Mouse (Mus musculus) erythroblast, embryonic 14.5 days (primary cell): ENCODE results near the gene Myo5a. TPM values are rescaled to one million over a fixed set of nuclear protein-coding genes. Genes with fewer than 3 reads are reported as not detected.

Experiments
- H3K27me3 ChIP-seq: 2 replicates; pipeline ENCODE4 v1.6.1; 2012; ENCODE audit warnings: inconsistent platforms; ENCODE audit not compliant: control insufficient read depth
- H3K36me3 ChIP-seq: 2 replicates; pipeline ENCODE4 v1.6.1; 2012; ENCODE audit warnings: mild to moderate bottlenecking, inconsistent platforms; ENCODE audit not compliant: control insufficient read depth
- H3K4me1 ChIP-seq: 2 replicates; pipeline ENCODE4 v1.6.1; 2012; ENCODE audit warnings: inconsistent platforms; ENCODE audit not compliant: control insufficient read depth
- H3K4me3 ChIP-seq: replicated peaks from 2 replicates; pipeline ENCODE3; 2012; ENCODE audit warnings: moderate library complexity, mild to moderate bottlenecking, inconsistent platforms
- H3K9me3 ChIP-seq: 2 replicates; pipeline ENCODE4 v1.6.1; 2012; ENCODE audit warnings: low read length, inconsistent platforms, mixed read lengths; ENCODE audit not compliant: control insufficient read depth
- GATA1 ChIP-seq: IDR thresholded peaks from 2 replicates; pipeline ENCODE4 v1.6.1; 2012; ENCODE audit warnings: low read length, inconsistent platforms, mixed read lengths
- TAL1 ChIP-seq: IDR thresholded peaks from 3 replicates; pipeline ENCODE4 v1.6.1; 2012; ENCODE audit warnings: low read length, inconsistent platforms, mixed read lengths
- polyA plus RNA-seq: library from polyadenylated mRNA; stranded (reverse); fragments of >175 nt; gene quantifications from 2 replicates; pipeline ENCODE4 v1.2.3, GENCODE M21; 2012

The Myo5a gene
- polyA plus RNA-seq, 1 experiment = 0.08 TPM

DNA sequence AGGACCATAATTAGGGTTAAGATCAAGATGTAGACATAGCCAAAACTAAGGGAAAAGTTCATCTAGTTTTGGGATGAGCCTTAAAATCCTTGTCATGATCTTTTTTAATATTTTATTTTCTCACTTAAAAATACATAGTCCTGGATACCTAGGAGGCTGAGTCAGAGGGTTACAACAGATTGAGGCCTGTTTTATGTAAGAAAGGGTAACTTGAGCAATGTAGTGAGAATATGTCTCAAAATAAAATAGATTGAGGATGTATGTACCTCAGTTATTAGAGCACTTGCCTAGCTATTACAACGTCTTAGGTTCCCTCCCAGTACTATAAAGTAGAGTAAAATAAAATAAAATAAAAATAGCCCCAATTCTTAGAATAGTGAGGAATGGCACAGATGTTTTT, 21.3 kb downstream of the Myo5a start:
- no peaks in the 10 kb centered on the region for H3K9me3 ChIP-seq
- no peaks in the 10 kb centered on the region for H3K36me3 ChIP-seq
- no peak for TF ChIP-seq TAL1
- no peak for TF ChIP-seq GATA1
- H3K4me1 ChIP-seq = no peaks in the 10 kb centered on the region
- no peak overlapping the region for H3K4me3 ChIP-seq
- no peaks in the 10 kb centered on the region for H3K27me3 ChIP-seq

DNA sequence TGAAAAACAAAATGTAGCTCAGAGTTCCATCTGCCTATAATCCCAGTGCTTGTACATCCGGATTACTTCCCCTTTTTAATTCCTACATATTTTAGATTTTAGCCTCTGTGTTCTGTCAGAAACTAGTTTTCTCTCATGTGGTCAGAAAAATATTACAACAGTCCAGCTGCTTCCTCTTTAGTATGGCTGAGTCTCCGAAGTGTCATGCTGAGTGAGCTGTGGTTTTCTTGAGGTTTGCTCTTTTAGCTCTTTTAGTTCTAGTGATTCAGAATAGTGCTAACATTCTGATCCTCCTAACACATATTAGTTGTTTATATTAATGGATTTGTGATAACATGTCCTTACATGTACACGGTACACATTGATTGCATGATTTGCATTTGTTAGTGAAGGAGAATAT, 23.9 kb downstream of the Myo5a start:
- Histone ChIP-seq H3K4me3 (no peak overlapping the region), H3K36me3 (no peaks in the 10 kb centered on the region), H3K4me1 (no peaks in the 10 kb centered on the region), H3K9me3 (no peaks in the 10 kb centered on the region), H3K27me3 (no peaks in the 10 kb centered on the region)
- TF ChIP-seq TAL1 (no peak), GATA1 (no peak)

DNA sequence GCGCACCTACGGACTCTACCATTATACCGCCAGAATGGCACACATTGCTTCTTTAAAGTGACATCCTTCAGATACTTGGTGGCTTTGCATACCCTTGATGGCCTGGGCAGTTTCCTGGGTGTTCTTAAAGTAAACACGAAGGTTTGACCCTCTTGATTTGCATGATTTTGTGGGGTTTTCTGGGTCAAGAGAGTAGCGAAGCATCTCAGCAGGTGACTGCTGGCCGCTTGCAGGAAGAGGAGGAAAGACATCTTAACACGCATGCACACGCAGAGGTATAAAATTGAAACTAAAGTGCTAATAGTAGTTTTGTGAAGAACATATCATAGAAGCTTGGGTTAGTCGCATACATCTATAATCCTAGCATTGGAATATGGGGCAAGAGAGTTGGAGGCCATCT, 28.1 kb downstream of the Myo5a start:
- H3K4me3 ChIP-seq = no peak overlapping the region
- TF ChIP-seq GATA1 (no peak), TAL1 (no peak)
- H3K27me3 ChIP-seq = no peaks in the 10 kb centered on the region
- no peaks in the 10 kb centered on the region for H3K36me3 ChIP-seq
- H3K9me3 ChIP-seq = no peaks in the 10 kb centered on the region
- no peaks in the 10 kb centered on the region for H3K4me1 ChIP-seq

DNA sequence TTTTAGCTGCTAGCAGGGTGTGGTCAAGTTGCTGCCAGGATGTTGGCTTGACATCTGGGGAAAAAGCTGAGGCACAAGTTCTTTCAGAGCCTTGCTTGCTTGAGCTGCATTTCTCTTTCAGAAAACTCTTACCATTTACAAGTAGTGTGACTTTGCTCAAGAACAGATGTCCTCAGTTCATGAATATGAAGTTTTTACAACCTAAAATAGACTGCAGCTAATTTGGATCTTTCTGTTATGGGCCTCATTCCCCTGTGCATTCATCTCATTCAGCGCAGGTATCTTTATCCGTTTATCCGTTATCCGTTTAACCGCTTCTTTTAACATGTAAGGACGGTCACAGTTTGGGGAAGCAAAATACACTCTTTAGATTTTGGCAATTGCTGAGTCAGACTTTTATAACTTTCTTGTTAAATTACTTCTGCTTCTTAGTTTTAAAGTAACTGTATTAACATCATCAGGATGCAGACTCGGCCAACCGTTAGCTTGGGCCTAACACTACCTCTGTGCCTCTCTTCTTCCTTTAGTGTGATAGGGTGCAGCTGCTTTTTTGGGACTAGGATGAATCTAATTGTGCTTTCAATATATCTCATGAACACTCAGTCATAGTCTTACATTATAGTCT, 29.5 kb downstream of the Myo5a start:
- Histone ChIP-seq H3K4me1 (no peaks in the 10 kb centered on the region), H3K27me3 (no peaks in the 10 kb centered on the region), H3K36me3 (no peaks in the 10 kb centered on the region), H3K4me3 (no peak overlapping the region), H3K9me3 (no peaks in the 10 kb centered on the region)
- TF ChIP-seq GATA1 = no peak
- TF ChIP-seq TAL1 = no peak

DNA sequence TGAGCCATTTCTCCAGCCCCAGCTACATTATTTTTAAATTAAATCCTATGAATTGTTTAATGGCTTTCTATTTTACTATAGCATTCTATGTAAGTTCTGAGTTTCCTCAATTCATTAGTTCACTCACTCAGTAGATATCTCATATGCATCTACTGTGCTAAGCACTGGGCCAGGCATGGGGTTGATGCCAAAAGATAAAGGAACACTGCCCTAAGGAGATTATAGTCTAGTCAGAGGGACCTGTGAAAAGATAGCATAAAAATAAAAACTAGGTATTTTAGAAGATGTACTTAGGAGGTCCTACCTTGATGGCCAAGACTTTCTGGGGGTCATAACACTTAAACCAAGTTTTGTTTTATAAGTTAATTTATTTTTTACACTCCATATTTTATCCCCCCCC, 31.3 kb downstream of the Myo5a start:
- Histone ChIP-seq H3K27me3 (no peaks in the 10 kb centered on the region), H3K4me3 (no peak overlapping the region), H3K9me3 (no peaks in the 10 kb centered on the region), H3K4me1 (no peaks in the 10 kb centered on the region), H3K36me3 (no peaks in the 10 kb centered on the region)
- TF ChIP-seq TAL1 = no peak
- TF ChIP-seq GATA1 = no peak

DNA sequence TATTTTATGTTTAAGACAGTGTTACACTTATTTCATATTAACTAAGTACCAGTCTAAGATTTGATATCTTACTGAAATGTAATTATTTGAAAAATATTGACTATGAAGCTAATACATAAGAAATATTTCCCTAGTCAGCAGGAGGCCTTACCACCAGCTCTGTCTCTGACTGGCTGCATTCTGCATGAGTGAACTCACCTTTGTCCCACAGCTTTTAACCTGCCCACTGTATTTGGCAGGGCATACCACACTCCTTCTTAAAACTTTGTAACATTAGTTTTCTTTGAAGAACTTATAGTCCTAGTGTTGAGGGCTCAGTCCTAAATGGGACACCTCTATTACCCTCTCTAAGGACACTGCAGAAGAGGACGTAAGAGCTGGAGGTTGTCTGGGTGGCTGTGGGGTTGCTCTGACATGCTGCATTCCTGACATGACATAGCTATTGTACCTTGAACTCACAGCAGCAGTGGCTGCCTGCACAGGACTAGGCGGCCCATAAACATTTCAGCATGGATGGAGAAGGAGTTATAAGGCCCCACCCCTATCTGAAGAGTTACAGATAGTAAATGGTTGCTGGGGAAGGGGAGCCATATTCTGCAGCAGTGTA, 45.9 kb downstream of the Myo5a start:
- Histone ChIP-seq H3K9me3 (no peaks in the 10 kb centered on the region), H3K36me3 (no peaks in the 10 kb centered on the region), H3K4me3 (no peak overlapping the region), H3K27me3 (no peaks in the 10 kb centered on the region), H3K4me1 (no peaks in the 10 kb centered on the region)
- TF ChIP-seq TAL1 = no peak
- TF ChIP-seq GATA1 = no peak

DNA sequence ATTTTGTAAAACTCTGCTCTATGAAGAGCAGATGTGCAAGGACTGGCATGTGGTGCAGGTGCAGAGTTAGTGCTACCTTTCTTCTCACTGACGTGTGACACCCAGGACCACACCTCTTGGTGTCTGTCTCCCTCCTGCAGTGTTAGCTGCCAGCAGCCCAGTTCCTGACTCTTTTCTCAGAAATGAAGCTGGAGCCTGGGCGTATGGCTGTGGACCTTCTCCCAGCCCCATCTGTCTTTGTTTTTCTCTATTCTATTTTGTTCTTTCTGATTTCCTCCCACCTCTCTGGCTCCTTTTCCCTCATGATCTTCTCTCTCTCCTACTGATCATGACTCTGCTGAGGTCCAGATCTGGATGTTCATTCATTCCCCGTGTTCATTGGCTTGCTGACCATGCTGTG, 50.3 kb downstream of the Myo5a start:
- no peaks in the 10 kb centered on the region for H3K9me3 ChIP-seq
- no peaks in the 10 kb centered on the region for H3K4me1 ChIP-seq
- no peak overlapping the region for H3K4me3 ChIP-seq
- H3K27me3 ChIP-seq = no peaks in the 10 kb centered on the region
- no peaks in the 10 kb centered on the region for H3K36me3 ChIP-seq
- TF ChIP-seq TAL1 (no peak), GATA1 (no peak)

DNA sequence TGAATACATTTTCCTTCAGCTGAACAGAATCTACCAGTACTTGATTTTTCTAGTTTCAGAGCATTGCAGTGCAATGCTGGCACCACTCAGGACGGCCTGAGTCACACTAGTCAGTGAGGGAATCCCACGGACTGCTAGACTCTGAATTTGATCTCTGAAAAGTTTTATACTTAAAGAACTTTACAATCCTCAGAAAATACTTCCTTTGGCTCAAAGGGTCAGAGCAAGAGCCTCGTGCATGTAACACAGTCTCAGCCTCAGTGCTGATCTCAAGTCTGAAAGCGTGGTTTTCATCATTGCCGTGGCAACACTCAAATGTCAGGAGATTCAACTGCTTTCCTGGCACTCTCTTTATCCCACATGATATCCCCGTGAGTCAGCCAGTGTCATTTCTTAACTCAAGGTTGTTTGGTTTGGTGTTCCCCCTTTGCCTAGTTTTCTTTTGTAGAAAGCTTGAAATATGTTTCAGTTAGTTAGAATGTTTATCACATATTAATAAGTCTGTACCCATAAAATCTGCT, 53.4 kb downstream of the Myo5a start:
- Histone ChIP-seq H3K27me3 (no peaks in the 10 kb centered on the region), H3K4me3 (no peak overlapping the region), H3K36me3 (no peaks in the 10 kb centered on the region), H3K9me3 (no peaks in the 10 kb centered on the region), H3K4me1 (no peaks in the 10 kb centered on the region)
- TF ChIP-seq GATA1 (no peak), TAL1 (no peak)

DNA sequence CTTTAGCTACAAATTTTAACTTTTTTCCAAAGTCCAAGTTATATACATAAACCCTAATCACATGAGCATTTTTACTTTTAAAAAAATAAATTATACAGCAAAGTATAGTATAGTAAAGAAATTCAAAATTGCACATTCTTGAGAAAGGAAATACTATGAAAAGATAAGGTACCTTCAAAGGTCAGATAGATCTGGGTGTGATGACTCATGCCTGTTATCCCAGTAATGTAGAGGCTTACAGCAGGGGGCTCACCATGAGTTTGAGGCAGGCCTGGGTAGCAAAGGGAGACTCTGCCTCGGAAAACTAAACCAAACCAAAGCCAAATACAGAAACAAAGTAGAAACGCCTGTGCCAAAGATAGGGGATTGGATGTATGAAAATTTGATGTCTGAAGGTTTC, 59.7 kb downstream of the Myo5a start:
- TF ChIP-seq GATA1 (no peak), TAL1 (no peak)
- Histone ChIP-seq H3K9me3 (no peaks in the 10 kb centered on the region), H3K27me3 (no peaks in the 10 kb centered on the region), H3K4me3 (no peak overlapping the region), H3K36me3 (no peaks in the 10 kb centered on the region), H3K4me1 (no peaks in the 10 kb centered on the region)

DNA sequence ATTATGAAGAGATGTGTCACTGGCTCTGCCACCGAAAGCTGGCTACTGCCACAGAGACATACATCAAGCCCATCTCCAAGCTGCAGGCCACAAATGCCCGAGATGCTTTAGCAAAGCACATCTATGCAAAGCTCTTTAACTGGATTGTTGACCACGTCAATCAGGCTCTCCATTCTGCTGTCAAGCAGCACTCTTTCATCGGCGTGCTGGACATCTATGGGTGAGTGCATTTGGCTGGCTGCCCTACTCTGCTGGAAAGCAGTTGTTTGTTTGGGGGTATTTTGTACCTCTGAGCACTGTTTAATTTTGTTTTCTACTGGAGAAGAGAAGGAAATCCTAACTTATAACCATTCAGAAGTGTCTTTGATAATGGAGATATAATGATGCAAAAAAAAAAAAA, 76.1 kb downstream of the Myo5a start:
- no peaks in the 10 kb centered on the region for H3K9me3 ChIP-seq
- TF ChIP-seq GATA1 (no peak), TAL1 (no peak)
- no peaks in the 10 kb centered on the region for H3K36me3 ChIP-seq
- H3K4me3 ChIP-seq = no peak overlapping the region
- H3K27me3 ChIP-seq = no peaks in the 10 kb centered on the region
- no peaks in the 10 kb centered on the region for H3K4me1 ChIP-seq
